Mouse (Mus musculus) erythroblast, adult 5-6 weeks (primary cell): Measurements from ENCODE around the gene R3hdm2. TPM values are rescaled to one million over a fixed set of nuclear protein-coding genes. Genes with fewer than 3 reads are reported as not detected.

Source experiments
- ATAC-seq: replicated peaks from 2 replicates; pipeline ENCODE4 v1.8.0; 2016; ENCODE audit warnings: moderate number of reproducible peaks, mild to moderate bottlenecking, moderate TSS enrichment, inconsistent platforms; ENCODE audit not compliant: poor library complexity, low FRiP score, severe bottlenecking
- total RNA-seq, 2 experiments: library from RNA; stranded (forward) in 1 of 2; stranded (reverse) in 1 of 2; fragments of 150-400 nt in 1 of 2; fragments of 200-764, 138-1000 nt in 1 of 2; gene quantifications; 2 replicates each; pipeline versions ENCODE4 v1.2.3 to v1.2.4; 2015 to 2017; ENCODE audit warnings: low replicate concordance in 2 of 2

R3hdm2 gene
- total RNA-seq, 2 experiments from 2014 or later, result 18.3 to 25.7 TPM

DNA sequence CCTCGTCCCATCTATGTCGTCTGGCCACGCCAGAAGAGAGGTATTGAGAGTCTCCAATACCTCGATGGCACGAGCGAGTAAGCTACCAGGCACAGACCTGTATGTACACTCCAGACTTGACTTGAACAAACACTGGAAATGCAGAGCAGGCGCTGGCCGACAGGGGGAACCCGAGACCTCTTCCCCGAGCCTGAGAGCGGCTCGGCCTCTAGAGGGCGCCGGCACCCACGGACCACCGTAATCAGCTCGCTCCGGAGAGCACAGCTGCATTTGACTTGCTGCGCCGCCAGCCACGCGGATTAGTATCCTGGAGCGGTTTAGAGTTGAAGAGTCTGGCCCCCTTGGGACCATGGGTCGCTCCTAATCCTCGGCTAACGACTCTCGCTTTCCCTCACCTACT, 132.7 kb downstream of the R3hdm2 start:
- ATAC-seq, result peak; percentile 85

DNA sequence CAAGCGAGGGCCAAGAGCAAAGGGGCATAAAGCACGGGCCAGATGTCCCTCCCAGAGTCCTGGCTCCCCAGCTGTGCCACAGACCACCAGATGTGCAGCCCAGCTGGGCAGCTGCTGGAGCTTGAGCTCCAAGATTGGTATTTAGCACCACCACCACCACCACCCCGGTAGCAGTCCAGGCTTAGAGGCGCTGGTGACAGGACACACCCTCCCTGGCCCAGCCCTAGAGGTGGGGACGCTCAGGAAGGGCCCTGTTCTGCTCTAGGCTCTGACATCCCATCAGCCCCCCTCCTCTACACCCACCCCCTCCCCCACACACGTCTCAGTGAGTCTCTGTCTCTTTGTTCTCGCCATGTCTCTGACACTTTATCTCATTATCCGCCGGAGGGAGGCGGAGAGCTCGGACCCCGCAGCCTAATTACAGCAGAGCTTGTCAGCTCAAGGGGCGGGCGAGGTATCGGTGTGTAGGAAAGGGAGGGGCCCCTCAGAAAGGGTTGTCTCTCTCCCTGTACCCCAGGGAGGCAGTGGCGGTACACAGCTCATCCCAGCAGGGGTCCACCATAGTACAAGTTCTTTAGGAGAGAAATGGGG, 133.5 kb downstream of the R3hdm2 start:
- ATAC-seq, result no peak

DNA sequence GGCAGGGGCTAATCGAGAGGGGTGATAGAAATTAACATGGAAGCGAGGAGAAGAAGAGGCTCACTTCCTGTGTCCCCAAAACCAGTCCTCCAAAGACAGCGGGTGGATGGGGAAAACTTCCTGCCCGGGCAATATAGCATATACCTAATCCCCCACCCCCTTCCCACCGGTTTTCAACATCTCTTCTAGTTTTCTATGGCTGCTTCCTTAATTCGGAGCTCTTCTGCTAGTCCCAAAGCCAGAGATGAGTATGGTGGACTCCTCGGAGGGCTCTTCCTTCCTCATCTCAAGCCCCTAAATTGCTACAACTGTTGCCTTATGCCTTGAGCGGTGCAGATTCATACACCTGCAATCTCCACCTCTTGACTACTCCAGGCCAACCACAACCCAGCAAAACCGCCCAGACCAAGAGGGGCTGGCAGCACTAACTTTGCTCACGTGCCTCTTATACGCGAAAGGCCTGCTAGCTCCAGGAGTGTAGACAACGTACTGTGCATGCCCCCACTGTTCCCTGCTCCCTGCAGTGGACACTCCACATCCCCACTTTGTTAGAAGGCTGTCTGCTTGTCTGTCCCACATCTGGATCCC, 134.1 kb downstream of the R3hdm2 start:
- no peak for ATAC-seq

DNA sequence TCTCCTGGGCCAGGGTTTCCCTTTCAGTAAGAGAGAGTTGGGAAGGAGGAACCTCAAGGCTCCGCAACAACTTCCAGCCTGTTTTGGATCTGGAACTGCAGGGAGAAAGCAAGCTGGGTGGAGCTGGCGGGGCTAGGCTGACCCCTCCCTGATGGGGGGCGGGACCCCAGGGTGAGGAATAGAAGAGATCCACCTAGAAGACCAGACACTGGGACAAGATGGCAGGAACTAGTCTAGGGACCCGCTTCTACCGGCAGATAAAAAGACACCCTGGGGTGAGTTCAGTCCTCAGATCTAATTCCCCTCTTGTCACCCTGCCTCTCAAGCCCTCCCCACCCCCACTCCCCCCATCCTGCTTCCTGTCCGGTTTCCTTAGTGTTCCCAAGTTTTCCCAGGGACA, 134.6 kb downstream of the R3hdm2 start, which contains the start of gene Ndufa4l2:
TSS of gene Ndufa4l2 (plus strand) at position 204 of the 400 bp plus-strand sequence.
- ATAC-seq, result no peak

DNA sequence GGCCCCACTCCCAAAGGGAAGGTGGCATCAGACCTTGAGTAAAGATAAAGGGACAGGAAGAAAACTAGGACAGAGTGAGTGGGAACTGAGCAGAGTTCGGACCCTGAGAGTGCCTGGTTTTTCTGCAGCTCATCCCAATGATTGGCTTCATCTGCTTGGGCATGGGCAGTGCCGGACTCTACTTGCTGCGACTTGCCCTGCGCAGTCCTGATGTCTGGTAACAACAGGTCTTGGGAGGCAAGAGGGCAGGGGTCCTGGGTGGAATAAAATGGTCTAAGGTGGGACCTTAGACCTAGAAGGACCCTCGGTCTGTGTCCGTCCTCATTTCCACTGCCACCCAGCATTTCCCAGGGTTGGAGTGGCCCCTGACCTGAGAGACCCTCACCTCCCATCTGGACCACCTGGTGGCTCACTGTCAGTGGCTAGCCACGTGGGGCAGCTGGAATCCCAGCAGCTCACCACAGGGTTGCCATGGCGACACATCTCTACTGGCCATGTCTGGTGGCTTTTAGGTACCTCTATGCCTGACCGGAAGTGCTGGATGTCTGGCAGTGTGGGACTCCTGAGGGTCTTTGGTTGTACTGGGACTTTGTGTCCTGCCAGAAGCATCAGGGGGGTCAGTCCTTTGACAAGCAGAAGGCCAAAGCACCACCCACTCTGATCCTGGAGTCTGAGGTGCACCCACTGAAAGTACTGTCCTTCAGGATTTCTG, 135.3 kb downstream of the R3hdm2 start:
- no peak for ATAC-seq

DNA sequence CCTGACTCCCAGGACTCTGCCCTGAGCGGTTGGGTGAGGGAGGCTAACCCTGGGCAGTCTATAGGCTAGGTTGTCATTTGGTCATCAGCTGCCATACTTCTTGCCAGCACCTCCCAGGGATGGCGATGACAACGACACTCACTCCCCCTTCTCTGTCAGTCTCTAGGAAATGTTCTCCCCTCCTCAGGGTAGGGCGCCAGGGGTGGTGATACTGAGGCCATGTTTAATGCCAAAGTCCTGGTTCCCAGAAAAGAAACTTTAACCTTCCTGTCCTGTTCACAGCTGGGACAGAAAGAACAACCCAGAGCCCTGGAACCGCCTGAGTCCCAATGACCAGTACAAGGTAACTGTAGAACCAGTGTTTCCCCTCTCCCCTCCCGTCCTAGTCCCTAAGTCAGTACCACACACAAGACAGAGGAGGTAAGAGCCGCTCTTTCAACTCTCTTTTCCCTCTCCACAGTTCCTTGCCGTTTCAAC, 135.9 kb downstream of the R3hdm2 start:
- no peak for ATAC-seq

DNA sequence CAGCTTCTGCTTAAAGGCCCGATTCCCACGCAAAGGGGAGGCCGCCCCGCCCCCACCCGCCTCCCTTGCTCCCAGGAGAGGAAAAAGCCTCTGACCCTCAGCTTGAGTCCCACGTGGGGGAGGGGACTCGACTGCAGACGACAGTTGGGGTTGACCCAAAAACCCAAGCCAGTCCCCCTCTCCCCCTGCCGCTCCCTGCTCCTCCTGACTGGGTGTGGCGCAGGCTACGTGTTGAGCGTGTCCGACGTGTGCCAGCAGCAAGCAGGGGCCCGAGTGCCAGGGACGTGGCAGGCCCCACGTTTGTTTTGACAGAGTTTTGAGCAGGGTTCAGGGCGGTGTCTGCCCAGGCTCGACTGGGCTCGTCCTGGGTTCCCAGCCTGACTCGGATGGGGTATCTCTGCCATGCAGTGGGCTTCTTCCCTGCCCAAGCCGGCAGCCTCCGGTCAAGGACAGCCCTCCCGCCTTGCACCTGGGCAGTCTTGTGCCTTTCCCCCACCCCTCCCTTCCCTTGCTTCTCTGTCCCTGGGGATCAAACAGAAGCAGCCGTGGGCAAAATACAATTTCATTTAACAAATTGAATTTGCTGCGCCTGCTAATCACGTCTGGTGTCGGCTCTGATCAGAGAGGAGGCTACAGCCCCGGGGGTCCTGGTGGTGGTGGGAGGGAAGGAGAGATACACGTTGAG, 136.6 kb downstream of the R3hdm2 start:
- ATAC-seq, result no peak

DNA sequence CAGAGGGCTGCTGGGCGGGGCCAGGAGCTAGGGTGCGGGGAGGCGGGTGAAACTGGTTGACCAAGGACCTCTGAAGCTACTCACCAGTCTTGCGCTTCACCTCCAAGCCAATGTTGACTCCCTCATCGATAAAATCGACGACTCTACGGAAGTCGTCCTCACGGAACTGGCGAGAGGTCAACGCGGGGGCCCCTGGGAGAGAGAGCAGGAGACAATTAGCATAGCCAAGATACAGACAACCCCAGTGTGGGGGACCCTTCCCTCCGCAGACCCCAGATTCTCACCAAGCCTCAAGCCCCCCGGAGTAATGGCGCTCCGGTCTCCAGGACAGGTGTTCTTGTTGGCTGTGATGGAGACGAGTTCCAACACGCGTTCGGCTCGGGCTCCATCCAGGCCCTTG, 137.8 kb downstream of the R3hdm2 start:
- ATAC-seq, result no peak

DNA sequence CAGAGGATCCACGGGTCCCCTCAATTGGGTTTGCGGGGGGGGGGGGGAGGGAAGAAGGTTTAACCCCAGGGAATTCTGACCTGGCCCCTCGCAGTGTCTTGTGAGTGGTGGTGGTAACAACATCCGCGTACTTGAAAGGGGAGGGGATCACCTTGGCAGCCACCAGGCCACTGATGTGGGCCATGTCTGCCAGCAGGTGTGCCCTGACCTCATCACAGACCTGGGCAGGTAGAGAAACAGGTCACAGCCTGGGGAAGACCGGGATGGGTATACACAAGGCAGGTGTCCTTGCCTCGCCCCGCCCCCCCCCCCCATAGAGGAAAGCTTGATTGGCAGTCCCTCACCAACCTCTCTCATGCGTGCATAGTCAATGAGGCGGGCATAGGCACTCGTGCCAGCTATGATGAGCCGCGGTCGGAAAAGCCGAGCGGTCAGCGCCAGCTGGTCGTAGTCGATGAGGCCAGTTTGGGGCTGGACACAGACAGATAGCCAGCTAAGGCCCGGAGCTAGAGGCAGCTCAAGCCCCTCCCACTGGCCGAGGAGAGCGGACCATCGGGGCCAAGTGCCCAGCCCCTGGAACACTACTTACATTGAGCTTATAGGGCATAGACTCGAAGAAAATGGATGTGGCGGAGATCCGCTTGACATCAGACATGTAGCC, 139.0 kb downstream of the R3hdm2 start:
- ATAC-seq, result no peak

DNA sequence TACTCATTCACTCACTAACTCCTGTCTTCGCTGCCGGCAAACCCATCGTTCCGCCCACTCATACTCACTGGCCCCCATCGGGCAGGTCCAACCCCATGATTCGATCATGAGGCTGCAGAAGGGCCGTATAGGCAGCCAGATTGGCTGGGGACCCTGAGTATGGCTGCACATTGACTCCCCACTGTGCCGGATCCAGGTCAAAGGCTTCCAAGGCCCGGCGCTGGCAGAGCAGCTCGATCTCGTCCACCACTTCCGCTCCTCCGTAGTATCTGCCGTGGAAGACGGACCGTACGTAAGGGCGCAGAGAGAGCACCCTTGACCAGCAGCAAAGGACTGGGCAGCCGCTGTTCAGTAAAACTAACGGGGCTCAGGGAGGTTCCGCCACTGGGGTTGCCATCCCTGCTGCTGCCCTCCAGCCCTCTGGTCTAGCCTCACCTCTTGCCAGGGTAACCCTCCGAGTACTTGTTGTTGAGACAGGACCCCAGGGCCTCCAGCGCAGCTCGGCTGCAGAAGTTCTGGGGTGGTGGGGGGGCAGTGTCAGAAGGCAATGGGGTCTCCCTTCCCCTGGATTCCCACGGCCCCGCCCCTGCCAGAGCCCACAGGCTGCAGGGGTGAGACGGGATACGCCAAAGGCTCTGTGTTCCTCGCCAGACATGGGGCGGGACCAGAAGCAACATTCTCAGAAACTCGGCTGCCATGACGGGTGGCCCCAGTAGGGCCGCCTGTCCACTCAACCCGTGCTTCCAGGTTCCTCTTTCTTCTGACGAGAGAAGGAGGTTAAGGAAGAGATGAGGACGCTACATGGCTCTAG, 140.0 kb downstream of the R3hdm2 start:
- no peak for ATAC-seq

DNA sequence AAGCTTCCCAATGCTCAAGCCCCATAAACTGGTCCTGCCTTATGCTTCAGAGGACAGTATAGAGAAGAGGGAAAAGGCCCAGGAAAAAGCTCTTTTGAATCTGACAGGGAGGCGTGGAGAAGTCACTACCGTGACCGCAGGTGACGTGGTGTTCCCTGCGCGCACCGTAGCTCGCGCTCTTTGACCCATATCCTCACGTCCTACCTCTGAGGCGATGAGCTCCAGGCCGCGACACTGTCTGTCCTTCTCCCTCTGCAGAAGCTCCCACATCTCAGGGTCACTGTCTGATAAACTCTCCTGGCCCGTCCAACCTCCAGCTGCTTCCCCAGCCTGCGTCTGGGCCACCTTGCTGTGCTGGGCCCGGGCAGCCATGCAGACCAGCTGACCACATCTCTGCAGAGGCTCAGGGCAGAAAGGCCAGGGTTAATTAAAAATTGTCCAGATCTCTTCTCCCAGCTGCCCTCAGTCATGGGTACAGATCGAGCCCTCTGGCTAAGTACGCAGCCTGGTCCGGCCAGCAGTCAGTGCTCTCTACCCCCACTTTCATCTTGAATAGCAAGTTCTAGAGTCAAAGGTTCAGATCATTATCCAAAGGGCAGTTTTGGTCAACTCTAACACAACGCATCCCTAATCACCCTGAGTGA, 140.7 kb downstream of the R3hdm2 start:
- no peak for ATAC-seq

DNA sequence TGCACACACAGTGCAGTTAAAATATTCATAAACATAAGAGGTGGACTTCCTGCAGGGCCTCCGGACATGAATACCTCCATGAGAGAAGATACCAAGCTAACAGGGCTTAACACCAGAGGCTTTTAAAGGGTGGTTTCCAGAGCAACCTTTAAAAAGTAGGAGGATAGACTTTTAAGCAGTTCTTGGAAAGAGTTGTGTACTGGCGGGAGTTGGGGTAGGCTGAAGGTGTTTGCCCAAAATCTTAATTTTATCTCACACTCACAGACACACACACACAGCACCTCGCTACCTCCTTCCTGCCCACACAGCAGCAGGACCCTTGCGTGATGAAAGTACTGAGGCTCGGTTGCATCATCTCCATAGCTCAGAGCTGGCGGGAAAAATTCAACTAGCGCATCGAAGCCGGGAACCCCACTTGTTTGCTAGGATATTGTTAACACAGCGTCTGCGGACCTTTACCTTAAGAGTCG, 141.5 kb downstream of the R3hdm2 start:
- peak; percentile 68 for ATAC-seq

DNA sequence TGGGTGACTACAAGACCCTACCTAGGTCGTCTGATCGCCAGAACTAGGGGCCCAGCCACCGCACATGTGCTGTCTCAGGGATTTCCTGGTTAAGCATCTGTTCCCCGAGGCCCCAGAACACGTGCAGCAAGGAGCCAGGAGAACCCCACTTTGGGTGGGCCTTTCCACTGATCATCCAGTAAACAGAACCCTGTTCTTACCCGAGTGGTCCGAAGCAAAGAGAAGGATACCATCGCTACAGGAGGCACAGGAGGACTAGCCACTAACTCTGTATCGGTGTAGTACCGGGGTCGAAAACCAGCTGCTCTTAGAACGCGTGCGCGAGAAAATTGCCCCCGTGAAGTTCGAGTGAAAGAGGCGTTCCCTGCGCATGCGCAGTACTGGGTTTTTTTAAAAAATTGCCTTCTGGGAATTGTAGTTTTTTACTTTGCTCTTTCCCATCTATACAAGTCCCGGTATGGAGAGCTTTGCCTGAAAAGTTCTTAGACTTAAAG, 142.0 kb downstream of the R3hdm2 start, which contains the start of gene Shmt2:
TSS of gene Shmt2 (minus strand) at position 357 of the 494 bp plus-strand sequence.
- ATAC-seq, result peak; percentile 78

DNA sequence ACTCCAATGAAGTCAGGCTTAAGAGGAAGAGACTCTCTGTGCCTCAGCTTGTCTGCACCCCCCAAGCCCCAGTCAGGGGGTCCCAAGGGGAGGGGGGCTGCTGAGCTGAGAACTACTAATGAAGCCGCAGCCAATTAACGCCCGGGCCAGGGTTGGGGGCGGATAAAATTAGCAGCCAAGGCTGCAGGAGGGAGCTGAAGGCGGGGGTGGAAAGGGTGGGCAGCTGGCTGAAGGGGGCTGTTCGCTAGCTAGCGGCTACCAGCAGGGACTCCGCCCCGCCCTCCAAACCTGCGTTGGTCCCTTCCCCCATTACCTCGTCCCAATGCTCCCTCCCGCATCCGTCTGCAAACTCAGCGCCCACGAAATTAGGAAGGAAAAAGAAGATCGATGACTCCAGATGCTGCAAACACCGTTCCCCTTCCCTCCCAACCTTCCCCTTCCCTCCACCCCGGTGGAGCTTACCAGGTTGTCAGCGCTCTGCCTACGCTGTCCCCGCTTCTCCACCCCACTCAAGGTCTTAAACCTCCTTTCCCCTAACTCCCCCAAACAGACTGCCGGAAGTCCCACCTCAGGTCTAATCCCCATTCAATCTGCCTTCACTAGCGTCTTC, 144.6 kb downstream of the R3hdm2 start:
- ATAC-seq, result no peak

DNA sequence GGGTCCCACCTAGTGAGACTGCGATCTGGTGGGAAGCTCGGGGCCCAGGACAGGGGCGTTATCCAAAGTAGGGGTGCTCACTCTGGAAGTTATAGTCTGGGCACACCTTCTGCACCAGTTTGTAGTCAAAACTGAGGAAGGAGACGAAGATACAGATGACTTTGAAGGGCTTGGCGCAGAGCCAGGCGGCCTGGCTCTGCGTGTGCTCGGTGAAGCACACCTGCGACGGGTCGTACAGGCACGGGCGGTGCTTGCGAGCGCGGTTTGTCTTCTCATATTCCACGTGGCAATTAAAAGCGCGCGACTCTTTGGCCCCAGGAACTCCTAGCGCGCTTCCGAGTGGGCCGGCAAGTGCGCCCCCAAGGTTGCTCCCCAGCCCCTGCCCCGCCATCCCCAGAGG, 145.9 kb downstream of the R3hdm2 start:
- no peak for ATAC-seq

DNA sequence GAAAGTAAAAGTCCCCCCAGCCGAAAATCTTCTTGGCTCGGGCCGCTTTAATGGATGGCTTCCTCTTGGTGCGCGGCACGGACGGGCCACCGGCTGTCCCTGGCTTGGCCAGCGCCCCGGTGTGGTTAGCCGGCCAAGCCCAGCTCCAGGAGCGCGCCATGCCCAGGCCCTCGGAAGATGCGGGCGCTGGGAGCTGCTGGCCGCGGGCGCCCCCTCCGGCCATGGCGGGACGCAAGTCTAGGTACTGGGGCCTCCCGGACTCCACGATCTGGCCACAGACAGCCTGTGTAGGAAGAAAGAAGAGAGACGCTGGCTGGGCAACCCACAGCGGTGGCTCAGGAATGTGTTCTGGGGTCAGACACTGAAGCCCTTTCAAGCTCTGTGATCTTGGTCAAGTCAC, 146.6 kb downstream of the R3hdm2 start:
- no peak for ATAC-seq

DNA sequence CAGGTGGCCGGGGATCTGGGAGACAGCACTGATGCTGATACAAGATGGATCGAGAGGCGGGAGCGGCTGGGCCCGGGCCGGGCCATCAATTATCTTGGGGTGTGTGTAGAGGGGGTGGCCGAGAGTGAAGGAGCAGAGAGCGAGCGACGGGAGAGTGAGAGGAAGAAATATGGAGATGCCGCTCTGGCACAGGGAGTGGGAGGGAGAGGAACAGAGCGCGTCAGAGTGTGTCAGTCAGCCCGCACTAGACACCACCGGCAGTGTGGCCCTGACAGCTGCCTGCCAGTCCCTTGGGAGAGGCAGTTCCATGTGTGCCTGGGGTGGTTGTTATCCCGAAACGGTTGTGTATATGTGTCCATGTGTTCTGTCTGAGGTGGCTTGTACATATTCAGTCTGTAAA, 147.4 kb downstream of the R3hdm2 start:
- no peak for ATAC-seq

DNA sequence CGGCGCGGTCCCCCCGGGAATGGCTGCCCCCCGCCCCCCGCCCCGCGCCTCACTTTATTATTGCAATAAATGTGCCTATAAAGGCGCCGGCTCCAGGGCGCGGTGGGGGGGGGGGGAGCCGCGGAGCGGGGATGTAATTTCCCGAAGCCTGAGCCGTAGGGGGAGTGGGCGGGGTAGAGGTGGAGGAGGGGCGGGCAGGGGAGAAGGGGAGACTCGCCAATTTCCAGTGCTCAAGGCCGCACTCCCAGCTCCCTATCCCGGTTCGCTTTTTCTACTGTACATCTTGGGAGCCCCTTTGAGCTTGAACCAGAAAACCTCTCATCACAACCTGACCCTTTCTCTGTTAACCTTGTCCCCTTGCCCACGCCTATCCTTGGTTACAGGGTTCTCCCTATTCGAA, 150.8 kb downstream of the R3hdm2 start:
- no peak for ATAC-seq
